Mouse (Mus musculus) liver, embryonic 15.5 days (tissue): ENCODE measurements at regions not wholly inside any gene's neighbourhood (a gene's known extent, or its start where the extent isn't known, plus 50 kb on each side); places are given as distances from the start of the nearest gene placed in this dataset.

Source experiments
- ATAC-seq: fragments of 200-750 bp; cut with Nextera tagmentation; 2 replicates; pipeline ENCODE4 v1.8.0; 2017; ENCODE audit warnings: moderate number of reproducible peaks, mild to moderate bottlenecking, moderate library complexity; ENCODE audit not compliant: insufficient read depth
- H3K27ac ChIP-seq: fragments of 300-500 bp; sonication (generic); replicated peaks from 2 replicates; pipeline ENCODE4 v1.5.1; 2015; ENCODE audit warnings: mild to moderate bottlenecking, inconsistent platforms
- H3K27me3 ChIP-seq: fragments of 300-500 bp; sonication (generic); 2 replicates; pipeline ENCODE4 v1.6.1; 2015; ENCODE audit warnings: mild to moderate bottlenecking, inconsistent platforms
- H3K36me3 ChIP-seq: fragments of 300-500 bp; sonication (generic); replicated peaks from 2 replicates; pipeline ENCODE4 v1.6.1; 2015; ENCODE audit warnings: moderate library complexity, mild to moderate bottlenecking, inconsistent platforms
- H3K4me1 ChIP-seq: fragments of 300-500 bp; sonication (generic); replicated peaks from 2 replicates; pipeline ENCODE4 v1.6.1; 2015; ENCODE audit warnings: inconsistent platforms
- H3K4me2 ChIP-seq: fragments of 300-500 bp; sonication (generic); 2 replicates; pipeline ENCODE4 v1.6.1; 2015; ENCODE audit warnings: moderate library complexity, mild to moderate bottlenecking, inconsistent platforms
- H3K4me3 ChIP-seq: fragments of 300-500 bp; sonication (generic); replicated peaks from 2 replicates; pipeline ENCODE4 v1.5.1; 2015; ENCODE audit warnings: mild to moderate bottlenecking, inconsistent platforms
- H3K9ac ChIP-seq: fragments of 300-500 bp; sonication (generic); 2 replicates; pipeline ENCODE4 v1.6.1; 2015; ENCODE audit warnings: moderate library complexity, mild to moderate bottlenecking, inconsistent platforms
- H3K9me3 ChIP-seq: fragments of 300-500 bp; sonication (generic); replicated peaks from 2 replicates; pipeline ENCODE4 v1.6.1; 2016; ENCODE audit warnings: inconsistent platforms
- WGBS: fragments of 180-500 bp; shearing (Covaris S2); methylation state at CpG from one replicate; pipeline ENCODE4 v1.1.7; 2015; ENCODE audit warnings: mixed read lengths; ENCODE audit not compliant: insufficient replicate concordance; 5-methylcytosine and 5-hydroxymethylcytosine counted together

DNA sequence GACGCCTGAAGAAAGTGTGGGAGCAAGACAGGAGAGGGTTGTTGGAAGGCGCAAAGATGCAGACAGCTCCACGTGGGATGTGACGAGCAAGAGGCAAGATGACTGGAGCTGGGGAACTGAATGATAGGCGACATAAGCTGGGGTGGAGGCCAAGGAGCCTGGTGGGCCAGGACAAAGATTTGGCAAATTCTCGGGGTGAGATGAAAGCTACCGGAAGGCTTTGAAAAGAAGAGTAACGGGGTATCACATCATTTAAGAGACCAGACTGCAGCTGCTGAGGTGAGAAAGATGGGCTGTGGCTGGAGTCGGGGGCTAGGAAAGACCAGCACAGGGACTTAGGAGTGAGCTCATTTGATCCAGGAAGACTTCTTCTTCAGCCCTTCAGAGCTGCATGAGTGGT is 234.0 kb downstream of the Gm19410 start:
- Histone ChIP-seq H3K9ac (no peak overlapping the region), H3K27ac (no peak overlapping the region), H3K4me3 (no peak overlapping the region), H3K36me3 (no peaks in the 10 kb centered on the region), H3K4me1 (no peaks in the 10 kb centered on the region), H3K27me3 (no peaks in the 10 kb centered on the region), H3K9me3 (no peaks in the 10 kb centered on the region), H3K4me2 (no peak overlapping the region)
- 61% methylated on average over 9 of the region's 9 CpGs for WGBS
- ATAC-seq = no peak

DNA sequence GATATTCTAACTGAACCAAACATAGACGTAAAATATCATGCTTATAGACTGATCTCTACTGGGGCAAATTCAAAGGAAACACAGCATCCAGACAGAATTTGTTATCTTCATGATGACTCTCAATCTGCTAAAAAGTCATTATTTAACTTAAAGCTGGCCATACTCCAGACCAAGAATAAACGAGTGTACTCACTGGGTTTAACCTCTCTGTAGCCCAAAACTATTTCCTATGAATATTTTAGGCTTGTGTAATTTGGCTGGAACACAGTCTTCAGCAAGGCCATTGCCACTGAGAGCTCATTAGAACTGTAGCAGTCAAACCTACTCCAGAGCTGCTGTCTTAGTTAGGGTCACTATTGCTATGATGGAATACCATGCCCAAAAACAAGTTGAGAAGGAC is 238.8 kb downstream of the Gm19410 start:
- H3K4me1 ChIP-seq = no peaks in the 10 kb centered on the region
- no peak overlapping the region for H3K9ac ChIP-seq
- ATAC-seq = no peak
- H3K27ac ChIP-seq = no peak overlapping the region
- WGBS = 58% methylated on average over 2 of the region's 2 CpGs
- no peaks in the 10 kb centered on the region for H3K9me3 ChIP-seq
- no peaks in the 10 kb centered on the region for H3K27me3 ChIP-seq
- H3K36me3 ChIP-seq = no peaks in the 10 kb centered on the region
- no peak overlapping the region for H3K4me2 ChIP-seq
- no peak overlapping the region for H3K4me3 ChIP-seq

DNA sequence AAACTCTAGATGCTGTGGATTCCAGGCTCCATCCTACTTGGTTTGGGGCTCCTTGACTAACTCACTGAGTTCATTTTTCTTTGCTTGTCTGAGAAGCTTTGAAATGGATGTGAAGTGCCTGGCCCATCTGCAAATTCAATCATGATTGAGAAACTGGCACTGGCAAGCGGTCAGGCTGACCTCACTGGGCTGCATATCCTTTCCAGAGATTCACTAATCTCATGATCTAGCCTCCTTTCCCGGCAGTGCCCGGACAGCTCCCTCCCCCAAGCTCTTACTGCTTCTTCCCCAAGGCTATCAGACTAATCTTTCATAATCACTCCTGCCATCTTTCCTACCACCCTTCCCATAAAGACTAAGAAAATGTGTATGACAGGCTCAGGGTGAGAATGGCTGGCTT is 239.9 kb downstream of the Gm19410 start:
- no peaks in the 10 kb centered on the region for H3K4me1 ChIP-seq
- WGBS = 46% methylated on average over 3 of the region's 3 CpGs
- no peak overlapping the region for H3K27ac ChIP-seq
- no peak overlapping the region for H3K9ac ChIP-seq
- H3K36me3 ChIP-seq = no peaks in the 10 kb centered on the region
- H3K4me3 ChIP-seq = no peak overlapping the region
- H3K27me3 ChIP-seq = no peaks in the 10 kb centered on the region
- no peak overlapping the region for H3K4me2 ChIP-seq
- no peaks in the 10 kb centered on the region for H3K9me3 ChIP-seq
- ATAC-seq = no peak

- no peaks in the 10 kb centered on the region for H3K27me3 ChIP-seq
- no peaks in the 10 kb centered on the region for H3K36me3 ChIP-seq
- no peaks in the 10 kb centered on the region for H3K4me1 ChIP-seq
- no peaks in the 10 kb centered on the region for H3K9me3 ChIP-seq
- H3K9ac ChIP-seq = no peak overlapping the region
- H3K4me2 ChIP-seq = no peak overlapping the region
- H3K27ac ChIP-seq = no peak overlapping the region
- WGBS = 52% methylated on average over 1 of the region's 1 CpGs
- ATAC-seq = no peak
- no peak overlapping the region for H3K4me3 ChIP-seq
Measured at GRCm38 (mm10) chr8:36007724-36008123, 242.1 kb downstream of the Gm19410 start.

GRCm38 (mm10) chr8:36009565-36009964 is 244.0 kb downstream of the Gm19410 start:
- H3K4me1 ChIP-seq = no peaks in the 10 kb centered on the region
- H3K4me2 ChIP-seq = no peak overlapping the region
- H3K4me3 ChIP-seq = no peak overlapping the region
- no peak overlapping the region for H3K9ac ChIP-seq
- WGBS = 53% methylated on average over 9 of the region's 9 CpGs
- no peaks in the 10 kb centered on the region for H3K9me3 ChIP-seq
- no peaks in the 10 kb centered on the region for H3K36me3 ChIP-seq
- ATAC-seq = no peak
- H3K27ac ChIP-seq = no peak overlapping the region
- H3K27me3 ChIP-seq = no peaks in the 10 kb centered on the region

DNA sequence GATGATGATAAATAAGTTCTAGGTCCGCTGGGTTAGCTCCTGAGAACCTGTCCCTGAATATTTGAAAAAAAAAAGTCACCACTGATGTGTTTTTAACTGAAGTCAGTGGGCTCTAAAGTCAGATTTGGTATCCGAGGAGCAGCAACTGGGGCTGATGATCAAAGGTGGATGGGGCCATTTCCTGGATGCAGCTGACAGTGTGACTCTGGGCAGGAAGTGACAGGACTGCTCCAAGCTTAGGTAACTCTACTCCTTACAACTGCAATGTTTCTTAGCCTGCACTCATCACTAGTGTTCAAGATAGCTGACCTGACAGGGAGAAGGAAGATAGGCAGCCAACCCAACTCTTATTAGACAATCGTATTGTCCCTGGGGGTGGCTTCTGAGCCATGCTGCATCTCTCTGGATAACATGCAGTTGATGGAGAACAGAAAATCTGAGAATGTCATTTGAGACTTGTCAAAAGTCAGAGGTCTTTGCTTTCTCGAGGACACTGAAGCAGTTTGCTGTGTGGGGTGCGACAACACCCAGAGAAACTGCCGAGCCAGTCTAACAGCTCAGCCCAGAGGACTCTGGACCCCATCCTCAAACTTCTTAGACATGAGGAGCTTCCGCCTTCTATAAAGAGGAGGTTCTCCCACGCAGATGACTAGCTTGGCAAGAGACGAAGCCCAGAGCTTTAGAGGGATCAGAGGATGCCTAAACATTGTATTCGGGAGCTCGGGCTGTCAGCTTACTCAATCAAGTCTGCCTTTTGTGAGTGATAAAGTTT is 245.0 kb downstream of the Gm19410 start:
- no peak overlapping the region for H3K9ac ChIP-seq
- no peak for ATAC-seq
- WGBS = 50% methylated on average over 11 of the region's 11 CpGs
- H3K36me3 ChIP-seq = no peaks in the 10 kb centered on the region
- H3K27me3 ChIP-seq = no peaks in the 10 kb centered on the region
- H3K4me1 ChIP-seq = no peaks in the 10 kb centered on the region
- H3K27ac ChIP-seq = no peak overlapping the region
- no peak overlapping the region for H3K4me3 ChIP-seq
- H3K9me3 ChIP-seq = no peaks in the 10 kb centered on the region
- no peak overlapping the region for H3K4me2 ChIP-seq

- H3K9ac ChIP-seq = no peak overlapping the region
- H3K27me3 ChIP-seq = no peaks in the 10 kb centered on the region
- 75% methylated on average over 8 of the region's 8 CpGs for WGBS
- no peak overlapping the region for H3K4me2 ChIP-seq
- no peaks in the 10 kb centered on the region for H3K9me3 ChIP-seq
- H3K4me3 ChIP-seq = no peak overlapping the region
- no peak overlapping the region for H3K27ac ChIP-seq
- ATAC-seq = no peak
- H3K36me3 ChIP-seq = no peaks in the 10 kb centered on the region
- H3K4me1 ChIP-seq = no peaks in the 10 kb centered on the region
Measured at GRCm38 (mm10) chr8:36014862-36015261, 249.3 kb downstream of the Gm19410 start.

DNA sequence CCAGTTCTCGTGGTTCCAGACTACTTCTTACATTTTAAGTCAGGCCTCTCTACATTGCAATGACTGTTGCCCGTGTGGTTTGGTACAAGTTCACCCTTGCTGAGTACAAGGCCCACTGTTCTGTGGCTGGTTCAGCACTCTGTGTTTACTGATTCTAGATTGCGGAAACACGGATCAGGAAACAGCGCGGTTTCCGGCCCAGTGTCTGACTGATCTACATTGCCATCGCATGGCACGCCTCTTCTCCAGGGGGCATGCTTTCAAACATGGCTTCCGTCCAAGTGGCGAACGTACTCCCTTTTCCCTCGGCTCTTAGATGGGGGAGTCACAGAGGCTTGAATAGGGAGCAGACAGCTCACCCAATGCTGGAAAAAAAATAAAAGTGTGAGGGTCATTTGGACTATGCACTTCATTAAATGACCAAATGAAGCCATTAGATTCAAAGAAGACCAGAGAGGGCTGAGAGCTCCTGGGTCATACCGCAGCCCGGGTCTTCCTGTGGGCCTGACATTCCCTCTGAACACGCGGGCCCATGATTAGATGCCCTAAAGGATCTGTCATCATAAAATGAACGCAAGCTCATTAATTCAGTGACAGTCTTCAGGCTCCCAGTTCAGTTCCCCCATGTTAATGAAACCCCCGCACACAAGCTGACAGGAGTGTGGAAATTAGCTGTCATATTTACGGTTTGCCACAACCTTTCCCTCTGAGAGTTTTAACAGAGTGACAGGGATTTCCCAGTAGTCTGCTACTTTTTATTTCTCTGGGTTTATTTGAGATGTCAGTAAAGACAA is 250.9 kb downstream of the Gm19410 start:
- ATAC-seq = no peak
- H3K4me2 ChIP-seq = no peak overlapping the region
- no peak overlapping the region for H3K27ac ChIP-seq
- H3K36me3 ChIP-seq = no peaks in the 10 kb centered on the region
- no peaks in the 10 kb centered on the region for H3K9me3 ChIP-seq
- no peak overlapping the region for H3K9ac ChIP-seq
- no peaks in the 10 kb centered on the region for H3K4me1 ChIP-seq
- H3K27me3 ChIP-seq = no peaks in the 10 kb centered on the region
- no peak overlapping the region for H3K4me3 ChIP-seq
- whole genome bisulfite sequencing = 68% methylated on average over 20 of the region's 20 CpGs

GRCm38 (mm10) chr8:36018993-36019753 is 253.6 kb downstream of the Gm19410 start:
- no peak overlapping the region for H3K9ac ChIP-seq
- no peaks in the 10 kb centered on the region for H3K4me1 ChIP-seq
- no peaks in the 10 kb centered on the region for H3K27me3 ChIP-seq
- H3K9me3 ChIP-seq = no peaks in the 10 kb centered on the region
- H3K4me2 ChIP-seq = no peak overlapping the region
- WGBS = 29% methylated on average over 15 of the region's 15 CpGs
- no peak overlapping the region for H3K4me3 ChIP-seq
- no peak overlapping the region for H3K27ac ChIP-seq
- no peak for ATAC-seq
- no peaks in the 10 kb centered on the region for H3K36me3 ChIP-seq

GRCm38 (mm10) chr8:36019895-36020294 is 254.3 kb downstream of the Gm19410 start:
- 71% methylated on average over 7 of the region's 7 CpGs for WGBS
- no peaks in the 10 kb centered on the region for H3K9me3 ChIP-seq
- H3K4me2 ChIP-seq = no peak overlapping the region

GRCm38 (mm10) chr8:36027586-36027985 is 262.0 kb downstream of the Gm19410 start:
- Histone ChIP-seq H3K36me3 (no peaks in the 10 kb centered on the region), H3K27ac (no peak overlapping the region), H3K9me3 (no peaks in the 10 kb centered on the region), H3K9ac (no peak overlapping the region), H3K4me3 (no peak overlapping the region), H3K27me3 (no peaks in the 10 kb centered on the region), H3K4me2 (no peak overlapping the region), H3K4me1 (0 out of 2 replicates have a peak, but pooled peaks cover 4% of the 10 kb centered on the region)
- ATAC-seq = no peak
- 70% methylated on average over 11 of the region's 11 CpGs for WGBS

More at GRCm38 (mm10) chr8:36019895-36020294, 254.3 kb downstream of the Gm19410 start:
- no peak overlapping the region for H3K27ac ChIP-seq
- no peaks in the 10 kb centered on the region for H3K36me3 ChIP-seq
- no peaks in the 10 kb centered on the region for H3K27me3 ChIP-seq
- no peaks in the 10 kb centered on the region for H3K4me1 ChIP-seq
- no peak overlapping the region for H3K9ac ChIP-seq
- H3K4me3 ChIP-seq = no peak overlapping the region
- no peak for ATAC-seq
